Mouse (Mus musculus) cerebellum, adult 2 months (tissue): ENCODE results near the gene Gm17387.
A peak's percentile ranks its signal among the peaks of the same experiment; 100 is the strongest.

Experiments
- CTCF ChIP-seq: fragments of 200-500 bp; IDR thresholded peaks from 2 replicates; pipeline ENCODE4 v1.5.1; 2011; ENCODE audit warnings: low read depth, mild to moderate bottlenecking, control low read depth, low read length, moderate library complexity, borderline replicate concordance; ENCODE audit not compliant: insufficient read depth
- POLR2A ChIP-seq: fragments of 200-500 bp; IDR thresholded peaks from 2 replicates; pipeline ENCODE4 v1.6.1; 2011; ENCODE audit warnings: low read length, control low read depth, borderline replicate concordance; ENCODE audit not compliant: insufficient read depth

GRCm38 (mm10) chr7:141072017-141072745, 43.2 kb downstream of the Gm17387 start:
- peak; percentile 50; the same call in 1 of the 2 replicates for TF ChIP-seq CTCF
- TF ChIP-seq POLR2A, result no peak
